Mouse (Mus musculus) heart, postnatal 0 days (tissue): ENCODE measurements around the gene Slc44a4.

Experiments
- CTCF ChIP-seq: IDR thresholded peaks from 2 replicates; pipeline ENCODE4 v1.5.1; 2016; ENCODE audit warnings: antibody characterized with exemption, control low read depth, low read depth
- EP300 ChIP-seq: IDR thresholded peaks from 2 replicates; pipeline ENCODE4 v1.6.1; 2016; ENCODE audit warnings: antibody characterized with exemption, low read depth

GRCm38 (mm10) chr17:34932287-34932686, 18.0 kb downstream of the Slc44a4 start:
- no peak for TF ChIP-seq CTCF
- TF ChIP-seq EP300, result no peak
